Mouse (Mus musculus) forebrain, embryonic 14.5 days (tissue): ENCODE measurements around the gene Nol10. TPM values are rescaled to one million over a fixed set of nuclear protein-coding genes. Genes with fewer than 3 reads are reported as not detected.

Source experiments
- ATAC-seq: fragments of 200-750 bp; cut with Nextera tagmentation; 2 replicates; pipeline ENCODE4 v1.8.0; 2017; ENCODE audit warnings: mild to moderate bottlenecking, moderate library complexity
- DNase-seq: peaks from one replicate; pipeline ENCODE4 v3.0.0-alpha.2; 2015; ENCODE audit warnings: low spot score
- H3K27ac ChIP-seq: fragments of 300-500 bp; sonication (generic); 2 replicates; pipeline ENCODE4 v1.5.1; 2014; ENCODE audit warnings: low read depth, mild to moderate bottlenecking, control low read depth, low read length, moderate library complexity
- H3K27me3 ChIP-seq: fragments of 300-500 bp; sonication (generic); replicated peaks from 2 replicates; pipeline ENCODE4 v1.6.1; 2014; ENCODE audit warnings: low read length, control low read depth, mixed read lengths; ENCODE audit not compliant: control insufficient read depth, insufficient read depth
- H3K36me3 ChIP-seq: fragments of 300-500 bp; sonication (generic); 2 replicates; pipeline ENCODE4 v1.6.1; 2014; ENCODE audit warnings: low read length, control low read depth; ENCODE audit not compliant: control insufficient read depth, insufficient read depth
- H3K4me1 ChIP-seq: fragments of 300-500 bp; sonication (generic); 2 replicates; pipeline ENCODE4 v1.6.1; 2014; ENCODE audit warnings: antibody characterized with exemption, low read length, control low read depth; ENCODE audit not compliant: control insufficient read depth, insufficient read depth
- H3K4me2 ChIP-seq: fragments of 300-500 bp; sonication (generic); 2 replicates; pipeline ENCODE4 v1.6.1; 2014; ENCODE audit warnings: mild to moderate bottlenecking, control low read depth, low read length
- H3K4me3 ChIP-seq: fragments of 300-500 bp; sonication (generic); 2 replicates; pipeline ENCODE4 v1.5.1; 2014; ENCODE audit warnings: low read depth, low read length, control low read depth
- H3K9ac ChIP-seq: fragments of 300-500 bp; sonication (generic); 2 replicates; pipeline ENCODE4 v1.6.1; 2014; ENCODE audit warnings: mild to moderate bottlenecking, low read length, control low read depth, moderate library complexity
- H3K9me3 ChIP-seq: fragments of 300-500 bp; sonication (generic); replicated peaks from 2 replicates; pipeline ENCODE4 v1.6.1; 2016; ENCODE audit warnings: low read length, control low read depth, mixed read lengths; ENCODE audit not compliant: control insufficient read depth
- WGBS: fragments of 180-500 bp; shearing (Covaris S2); extraction: QIAGEN DNeasy Blood & Tissue Kit; methylation state at CpG from one replicate; pipeline ENCODE4 v1.1.7; 2014; 5-methylcytosine and 5-hydroxymethylcytosine counted together
- polyA plus RNA-seq: library from polyadenylated mRNA; unstranded; fragments of >200 nt; fragmentation: Nextera tagmentation; extraction: Ambion mirVana; gene quantifications from 2 replicates; pipeline ENCODE4 v1.2.1, GENCODE M21; 2014

Nol10 gene
- polyA plus RNA-seq, 1 experiment from 2014 or later, result 19.5 TPM

DNA sequence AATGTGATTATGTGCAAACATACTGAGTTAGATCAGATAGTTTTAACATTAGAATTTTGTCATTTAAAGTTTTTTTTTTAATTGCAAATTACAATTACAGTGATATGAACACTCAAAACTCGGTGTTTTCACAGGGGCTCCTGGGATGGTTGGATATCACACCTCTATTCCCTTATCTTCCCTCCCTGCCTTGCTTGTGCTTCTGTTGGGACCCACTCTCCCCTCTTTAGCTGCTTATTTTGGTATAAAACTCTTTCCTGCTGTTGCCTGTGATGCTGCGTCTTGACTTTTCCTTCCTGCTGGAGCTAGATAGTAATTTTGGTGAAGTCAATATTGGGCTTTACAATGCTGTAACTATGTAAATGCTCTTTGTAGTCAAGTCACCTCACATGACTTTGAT is 63.0 kb downstream of the Nol10 start:
- Histone ChIP-seq H3K27me3 (no peaks in the 10 kb centered on the region), H3K4me1 (no peaks in the 10 kb centered on the region), H3K4me3 (no peak overlapping the region), H3K9me3 (no peaks in the 10 kb centered on the region), H3K36me3 (peaks cover 23% of the 10 kb centered on the region), H3K4me2 (no peak overlapping the region), H3K9ac (no peak overlapping the region), H3K27ac (no peak overlapping the region)
- DNase-seq (no peak), ATAC-seq (no peak)
- WGBS, result 91% methylated on average over 2 of the region's 2 CpGs

DNA sequence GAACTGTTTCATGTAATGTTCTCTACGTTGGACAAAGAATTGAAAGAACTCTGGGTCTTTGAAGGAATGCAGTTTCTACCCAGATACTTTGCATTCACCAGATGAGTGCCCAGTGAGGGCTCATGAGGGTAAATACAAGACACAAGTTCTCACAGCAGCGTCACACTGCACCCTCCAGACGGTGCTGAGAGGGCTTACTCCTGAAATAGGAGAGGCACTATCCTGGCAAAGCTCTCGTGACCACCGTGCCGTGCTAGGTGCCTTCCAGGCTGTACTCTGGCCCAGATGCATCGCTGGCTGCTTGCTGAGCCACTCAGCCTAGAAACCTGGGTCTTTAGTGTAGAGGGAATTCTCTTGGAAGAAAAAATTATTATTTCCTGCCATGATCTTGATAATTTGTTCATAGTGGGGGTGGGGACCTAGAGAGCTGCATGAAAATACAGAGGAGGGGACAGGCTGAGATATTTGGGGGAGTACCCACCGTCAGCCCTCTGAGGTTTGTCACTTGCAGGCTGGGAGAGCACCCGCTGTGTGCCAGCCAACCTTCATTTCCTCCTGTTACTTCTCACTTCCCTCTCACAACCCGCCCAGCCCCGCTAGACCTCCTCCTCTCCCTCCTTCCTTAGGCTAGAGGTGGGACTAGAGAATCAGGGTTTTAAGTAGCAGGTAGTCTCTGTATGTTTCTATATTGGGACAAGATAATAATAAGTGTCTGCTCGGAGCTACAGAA is 63.7 kb downstream of the Nol10 start:
- H3K9ac ChIP-seq, result no peak overlapping the region
- WGBS, result 83% methylated on average over 12 of the region's 12 CpGs
- no peak for ATAC-seq

DNA sequence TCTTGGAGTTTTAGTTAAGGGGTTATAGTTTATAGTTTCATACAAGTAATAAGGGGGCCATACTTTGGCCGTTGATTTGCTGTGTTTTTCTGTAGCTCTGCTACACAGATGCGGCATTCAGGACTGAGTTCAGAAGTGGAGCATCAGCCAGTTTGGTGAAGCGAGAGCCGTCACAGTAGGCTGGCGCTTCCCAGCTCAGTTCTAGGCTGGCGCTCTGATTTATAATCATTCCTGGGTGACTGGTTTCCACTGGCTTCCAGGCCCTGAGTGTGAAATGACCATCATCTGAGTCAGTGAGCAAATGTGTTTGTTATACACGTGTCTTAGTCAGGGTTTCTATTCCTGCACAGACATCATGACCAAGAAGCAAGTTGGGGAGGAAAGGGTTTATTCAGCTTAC is 66.5 kb downstream of the Nol10 start:
- WGBS, result 92% methylated on average over 7 of the region's 7 CpGs

More for the DNA sequence above, 63.7 kb downstream of the Nol10 start:
- H3K36me3 ChIP-seq, result peaks cover 24% of the 10 kb centered on the region
- H3K27ac ChIP-seq, result no peak overlapping the region
- no peak for DNase-seq
- no peaks in the 10 kb centered on the region for H3K9me3 ChIP-seq
- H3K4me3 ChIP-seq, result no peak overlapping the region
- H3K27me3 ChIP-seq, result no peaks in the 10 kb centered on the region
- no peak overlapping the region for H3K4me2 ChIP-seq
- no peaks in the 10 kb centered on the region for H3K4me1 ChIP-seq

DNA sequence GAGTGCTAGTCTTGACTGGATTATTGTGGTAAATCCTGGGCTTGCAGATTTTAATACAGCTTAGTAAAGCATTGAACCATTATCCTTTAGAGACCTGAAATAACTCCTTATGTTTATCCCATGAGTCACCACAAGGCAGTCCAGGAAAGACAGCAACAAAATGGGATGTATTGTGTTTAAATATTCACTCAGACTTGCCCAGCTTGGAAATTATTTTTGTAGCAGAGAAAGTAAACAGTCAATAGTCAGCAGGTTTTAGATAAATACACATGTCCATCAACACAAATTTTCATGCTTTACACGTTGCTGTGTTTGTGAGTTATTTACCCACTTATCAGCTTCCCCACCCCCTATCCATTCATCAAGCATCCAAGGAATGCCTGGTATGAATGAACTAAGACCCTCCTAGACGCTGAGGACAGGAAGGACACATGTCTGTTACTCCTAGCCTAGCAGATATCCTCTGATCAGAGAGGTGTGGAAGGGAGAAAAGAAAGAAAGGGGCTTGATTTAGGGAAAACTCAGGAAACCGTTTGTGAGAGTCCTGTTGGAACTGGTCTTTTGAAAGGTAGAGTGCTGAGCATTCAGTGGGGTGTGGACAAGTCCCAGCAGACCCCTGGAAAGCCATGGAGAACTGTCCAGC is 72.0 kb downstream of the Nol10 start:
- 59% methylated on average over 3 of the region's 3 CpGs for WGBS
- H3K27me3 ChIP-seq, result no peaks in the 10 kb centered on the region

More for the DNA sequence above, 66.5 kb downstream of the Nol10 start:
- H3K4me3 ChIP-seq, result no peak overlapping the region
- no peaks in the 10 kb centered on the region for H3K9me3 ChIP-seq
- DNase-seq (no peak), ATAC-seq (no peak)
- H3K4me2 ChIP-seq, result no peak overlapping the region
- H3K4me1 ChIP-seq, result no peaks in the 10 kb centered on the region
- no peaks in the 10 kb centered on the region for H3K27me3 ChIP-seq
- no peak overlapping the region for H3K27ac ChIP-seq
- peaks cover 27% of the 10 kb centered on the region for H3K36me3 ChIP-seq
- H3K9ac ChIP-seq, result no peak overlapping the region

DNA sequence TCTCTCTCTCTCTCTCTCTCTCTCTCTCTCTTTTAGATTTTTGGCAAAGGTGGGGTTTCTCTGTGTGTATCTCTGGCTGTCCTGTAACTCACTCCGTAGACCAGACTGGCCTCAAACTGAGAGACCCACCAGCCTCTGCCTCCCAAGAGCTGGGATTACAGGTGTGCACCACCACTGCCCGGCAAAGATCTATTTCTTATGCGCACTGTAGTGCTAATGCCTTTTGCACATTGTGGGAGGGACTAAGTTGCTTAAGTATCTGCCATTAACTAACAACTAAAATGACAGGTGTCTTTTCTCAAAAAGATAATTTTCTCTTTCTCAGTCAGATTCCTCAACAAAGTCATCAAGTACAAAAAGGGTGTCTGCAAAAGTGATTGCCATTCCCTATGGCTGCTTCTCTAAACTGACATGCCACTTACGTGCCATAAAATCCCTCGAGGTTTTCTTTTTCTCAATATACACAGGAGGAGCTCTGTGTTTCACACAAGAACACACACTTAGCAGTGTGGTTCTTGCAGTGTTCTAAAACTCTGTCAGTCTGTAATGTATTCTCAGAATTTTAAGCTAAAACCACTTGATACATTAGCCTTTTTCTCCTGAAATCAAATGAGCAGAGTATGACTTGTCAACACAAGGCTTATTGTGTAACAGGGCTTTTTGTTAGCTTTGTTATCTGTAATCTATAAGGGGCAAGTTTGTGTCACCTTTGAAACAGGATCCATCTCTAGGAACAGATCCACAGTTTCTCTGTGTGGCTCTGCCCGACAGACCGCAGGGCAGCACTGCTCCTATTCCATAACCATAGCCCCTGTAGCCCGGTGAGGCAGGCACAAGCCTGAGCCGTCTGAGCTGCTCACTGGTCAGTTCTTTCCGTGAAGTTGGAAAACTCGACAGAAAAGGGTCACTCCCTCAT is 77.3 kb downstream of the Nol10 start:
- Histone ChIP-seq H3K9ac (no peak overlapping the region), H3K27ac (no peak overlapping the region), H3K4me2 (no peak overlapping the region), H3K27me3 (no peaks in the 10 kb centered on the region), H3K36me3 (peaks cover 46% of the 10 kb centered on the region), H3K9me3 (no peaks in the 10 kb centered on the region), H3K4me1 (no peaks in the 10 kb centered on the region), H3K4me3 (no peak overlapping the region)
- WGBS, result 88% methylated on average over 11 of the region's 11 CpGs
- DNase-seq, result peak; percentile 22
- ATAC-seq, result no peak

More for the DNA sequence above, 72.0 kb downstream of the Nol10 start:
- no peak for DNase-seq
- Histone ChIP-seq H3K4me1 (no peaks in the 10 kb centered on the region), H3K36me3 (peaks cover 50% of the 10 kb centered on the region), H3K27ac (no peak overlapping the region), H3K9me3 (no peaks in the 10 kb centered on the region), H3K9ac (no peak overlapping the region), H3K4me2 (no peak overlapping the region), H3K4me3 (no peak overlapping the region)
- no peak for ATAC-seq

DNA sequence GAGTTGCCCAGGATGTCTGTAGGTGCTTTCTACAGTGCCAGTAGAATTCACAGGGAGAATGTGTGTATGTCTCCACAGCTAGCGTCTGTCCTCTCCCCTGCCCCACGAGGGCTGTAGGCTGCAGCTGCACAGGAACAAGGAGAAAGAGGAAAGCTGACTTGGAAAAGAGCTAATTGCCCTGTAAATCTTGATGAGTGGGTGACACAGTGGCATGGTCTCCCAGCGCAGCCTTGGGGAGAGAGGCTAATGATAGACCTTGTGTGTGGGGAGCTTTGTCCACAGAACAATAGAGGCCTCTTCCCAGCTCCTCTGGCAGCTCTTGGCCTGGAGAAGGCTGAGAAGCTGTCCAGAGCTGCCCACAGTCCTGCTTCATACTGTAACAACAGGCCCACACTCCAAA is 78.5 kb downstream of the Nol10 start:
- WGBS, result 50% methylated on average over 3 of the region's 3 CpGs
- DNase-seq (peak; percentile 17), ATAC-seq (peak; percentile 42; the same call in 1 of the 2 replicates)
- Histone ChIP-seq H3K9me3 (no peaks in the 10 kb centered on the region), H3K27me3 (no peaks in the 10 kb centered on the region), H3K36me3 (peaks cover 53% of the 10 kb centered on the region), H3K9ac (no peak overlapping the region), H3K4me3 (no peak overlapping the region), H3K27ac (peak overlapping the region; percentile 48; the same call in 1 of the 2 replicates), H3K4me2 (no peak overlapping the region), H3K4me1 (no peaks in the 10 kb centered on the region)

DNA sequence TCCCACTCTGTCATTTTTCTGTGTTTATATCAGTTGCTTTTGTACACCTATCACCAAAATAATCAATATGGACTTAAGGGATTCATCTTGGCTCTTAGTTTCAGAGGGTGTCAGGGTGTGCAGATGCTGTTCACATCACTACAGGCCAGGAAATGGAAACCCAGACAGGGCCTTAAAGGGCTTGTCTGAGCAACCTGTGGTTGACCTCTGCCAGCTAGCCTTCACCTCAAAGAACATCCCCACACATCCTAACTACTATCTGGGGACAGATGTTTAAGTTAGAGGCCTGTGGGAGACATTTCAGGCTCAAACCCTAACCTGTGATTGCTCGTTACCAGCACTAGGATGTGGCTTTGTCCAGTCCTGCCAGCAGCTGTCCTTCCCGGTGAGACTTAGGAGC is 82.3 kb downstream of the Nol10 start:
- DNase-seq (no peak), ATAC-seq (no peak)
- Histone ChIP-seq H3K9me3 (no peaks in the 10 kb centered on the region), H3K4me2 (no peak overlapping the region), H3K27ac (no peak overlapping the region), H3K4me1 (no peaks in the 10 kb centered on the region), H3K9ac (no peak overlapping the region), H3K27me3 (no peaks in the 10 kb centered on the region), H3K36me3 (peaks cover 45% of the 10 kb centered on the region), H3K4me3 (no peak overlapping the region)
- WGBS, result 79% methylated on average over 2 of the region's 2 CpGs

DNA sequence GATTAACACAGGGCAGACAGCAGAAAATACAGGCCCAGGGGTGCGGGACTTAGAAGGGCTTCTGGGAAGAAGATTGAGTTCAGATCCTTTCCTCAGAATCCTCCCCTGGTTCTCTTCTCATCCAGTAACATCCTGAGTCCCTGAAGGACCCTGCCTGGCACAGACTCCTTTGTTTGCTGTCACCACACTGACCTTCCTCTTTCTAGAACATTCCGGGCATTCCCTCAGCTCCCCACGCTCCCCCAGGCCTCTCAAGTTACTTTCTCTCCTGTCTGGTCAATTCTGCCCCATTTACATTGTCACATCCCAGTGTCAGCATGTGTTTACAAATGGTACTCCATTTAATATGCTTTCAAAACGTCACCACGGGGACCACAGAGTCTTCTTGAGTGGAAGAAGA is 82.9 kb downstream of the Nol10 start:
- 92% methylated on average over 5 of the region's 5 CpGs for WGBS
- no peak overlapping the region for H3K4me3 ChIP-seq

More for the DNA sequence above, 82.9 kb downstream of the Nol10 start:
- ATAC-seq (no peak), DNase-seq (no peak)
- no peaks in the 10 kb centered on the region for H3K4me1 ChIP-seq
- H3K27ac ChIP-seq, result no peak overlapping the region
- H3K9ac ChIP-seq, result no peak overlapping the region
- peaks cover 40% of the 10 kb centered on the region for H3K36me3 ChIP-seq
- H3K27me3 ChIP-seq, result no peaks in the 10 kb centered on the region
- H3K4me2 ChIP-seq, result no peak overlapping the region
- no peaks in the 10 kb centered on the region for H3K9me3 ChIP-seq
